Mouse (Mus musculus) olfactory bulb, adult 2 months (tissue): ENCODE results near the gene Celf5.

Experiments
- CTCF ChIP-seq: fragments of 200-500 bp; IDR thresholded peaks from 2 replicates; pipeline ENCODE4 v1.5.1; 2012; ENCODE audit warnings: low read depth, mild to moderate bottlenecking, low read length, moderate library complexity; ENCODE audit not compliant: insufficient read depth
- POLR2A ChIP-seq: fragments of 200-500 bp; IDR thresholded peaks from 2 replicates; pipeline ENCODE4 v1.6.1; 2012; ENCODE audit warnings: mild to moderate bottlenecking, low read depth, low read length, moderate library complexity; ENCODE audit not compliant: insufficient read depth

DNA sequence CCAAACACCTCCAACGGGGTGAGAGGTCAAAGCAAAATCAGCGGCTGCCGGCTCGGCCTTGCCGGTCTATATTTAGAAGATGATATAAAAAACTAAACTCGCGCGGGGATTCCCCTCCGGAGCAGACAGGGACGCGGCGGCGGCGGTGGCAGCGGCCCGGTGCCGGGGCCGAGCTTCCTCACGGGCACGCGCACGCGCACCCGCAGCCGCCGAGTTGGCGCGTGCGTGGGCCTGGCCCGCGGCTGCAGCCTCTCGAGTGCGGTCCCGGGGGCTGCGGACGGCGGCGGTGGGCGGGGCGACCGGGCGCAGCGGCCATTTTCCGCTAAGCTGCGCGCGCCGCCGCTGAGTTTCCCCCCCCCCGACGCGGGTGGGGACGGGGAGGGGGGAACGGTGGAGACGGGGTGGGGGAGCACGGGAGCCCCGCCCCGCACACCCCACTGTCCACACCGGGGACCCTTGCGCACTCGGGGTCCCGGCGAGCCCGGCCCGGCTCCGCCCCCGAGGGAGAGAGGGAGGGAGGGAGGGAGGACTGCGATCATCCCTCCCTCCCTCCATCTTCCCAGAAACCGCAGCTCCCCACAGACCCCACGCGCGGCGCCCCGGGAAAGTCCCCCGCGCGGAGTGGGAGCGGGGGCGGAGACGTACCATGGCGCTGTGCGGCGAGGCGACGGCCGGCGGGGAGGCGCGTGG, 52.2 kb downstream of the Celf5 start:
- TF ChIP-seq POLR2A, result 0 out of 2 replicates have a peak, but pooled peaks have one; percentile 7
- no peak for TF ChIP-seq CTCF
